Mouse (Mus musculus): ENCODE measurements around the gene Mybph. TPM values are rescaled to one million over a fixed set of nuclear protein-coding genes. Genes with fewer than 3 reads are reported as not detected.
A peak's percentile ranks its signal among the peaks of the same experiment; 100 is the strongest.

Gene Mybph
- polyA plus RNA-seq, 1 experiment from 2014 or later = 1.4 TPM

DNA sequence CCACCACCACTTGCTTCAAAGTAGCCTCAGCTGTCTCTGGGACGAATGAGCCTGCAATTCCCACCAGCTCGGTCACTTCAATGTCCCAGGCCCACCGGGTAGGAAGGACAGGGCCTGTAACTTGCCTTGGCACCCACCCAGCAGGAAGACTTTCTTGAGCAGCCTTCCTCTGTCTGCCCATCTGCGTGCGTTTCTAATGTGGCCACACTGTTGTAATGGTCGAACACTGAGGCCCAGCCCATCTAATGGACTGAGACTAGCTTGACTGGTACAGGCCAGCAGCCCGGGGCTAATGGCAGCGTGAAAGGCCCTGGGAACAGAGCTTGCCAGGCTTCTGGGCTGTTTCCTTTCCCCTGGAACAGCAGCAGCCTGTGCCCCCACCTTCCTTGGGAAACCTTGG, 39.1 kb downstream of the Mybph start:
- H3K36me3 ChIP-seq (replicated peaks) = no peaks in the 10 kb centered on the region
- peaks cover 69% of the 10 kb centered on the region for H3K27me3 ChIP-seq (replicated peaks; ENCODE audit: low read depth, poor library complexity, severe bottlenecking)
- H3K27ac ChIP-seq (replicated peaks) = no peak overlapping the region
- 67% methylated on average over 8 of the region's 8 CpGs for WGBS
- no peak for DNase-seq (ENCODE audit: low spot score)
- no peaks in the 10 kb centered on the region for H3K9me3 ChIP-seq
- no peak overlapping the region for H3K4me3 ChIP-seq
- peaks cover 33% of the 10 kb centered on the region for H3K4me1 ChIP-seq

GRCm38 (mm10) chr1:134232778-134233531, 39.7 kb downstream of the Mybph start:
- H3K36me3 ChIP-seq (replicated peaks) = no peaks in the 10 kb centered on the region
- WGBS = 50% methylated on average over 12 of the region's 12 CpGs
- H3K27me3 ChIP-seq (replicated peaks; ENCODE audit: low read depth, poor library complexity, severe bottlenecking) = peaks cover 75% of the 10 kb centered on the region
- H3K4me3 ChIP-seq = no peak overlapping the region
- peaks cover 33% of the 10 kb centered on the region for H3K4me1 ChIP-seq
- no peak for DNase-seq (ENCODE audit: low spot score)
- H3K9me3 ChIP-seq = no peaks in the 10 kb centered on the region
- no peak overlapping the region for H3K27ac ChIP-seq (replicated peaks)

GRCm38 (mm10) chr1:134233681-134234454, 40.6 kb downstream of the Mybph start:
- Histone ChIP-seq H3K27me3 (replicated peaks; ENCODE audit: low read depth, poor library complexity, severe bottlenecking) (peaks cover 79% of the 10 kb centered on the region), H3K27ac (replicated peaks) (no peak overlapping the region), H3K4me3 (peak overlapping the region; percentile 64; the same call in 1 of the 2 replicates), H3K36me3 (replicated peaks) (no peaks in the 10 kb centered on the region), H3K4me1 (peaks cover 34% of the 10 kb centered on the region), H3K9me3 (no peaks in the 10 kb centered on the region)
- DNase-seq (ENCODE audit: low spot score) = no peak
- 45% methylated on average over 19 of the region's 19 CpGs for WGBS

- H3K4me1 ChIP-seq = peaks cover 39% of the 10 kb centered on the region
- H3K36me3 ChIP-seq (replicated peaks) = no peaks in the 10 kb centered on the region
- DNase-seq (ENCODE audit: low spot score) = peak; percentile 60
- peaks cover 86% of the 10 kb centered on the region for H3K27me3 ChIP-seq (replicated peaks; ENCODE audit: low read depth, poor library complexity, severe bottlenecking)
- WGBS = 1% methylated on average over 41 of the region's 41 CpGs
- peak overlapping the region; percentile 61; the same call in 1 of the 2 replicates for H3K27ac ChIP-seq (replicated peaks)
- H3K4me3 ChIP-seq = peak overlapping the region; percentile 64
- no peaks in the 10 kb centered on the region for H3K9me3 ChIP-seq
Measured at GRCm38 (mm10) chr1:134234455-134235390, 41.5 kb downstream of the Mybph start.

DNA sequence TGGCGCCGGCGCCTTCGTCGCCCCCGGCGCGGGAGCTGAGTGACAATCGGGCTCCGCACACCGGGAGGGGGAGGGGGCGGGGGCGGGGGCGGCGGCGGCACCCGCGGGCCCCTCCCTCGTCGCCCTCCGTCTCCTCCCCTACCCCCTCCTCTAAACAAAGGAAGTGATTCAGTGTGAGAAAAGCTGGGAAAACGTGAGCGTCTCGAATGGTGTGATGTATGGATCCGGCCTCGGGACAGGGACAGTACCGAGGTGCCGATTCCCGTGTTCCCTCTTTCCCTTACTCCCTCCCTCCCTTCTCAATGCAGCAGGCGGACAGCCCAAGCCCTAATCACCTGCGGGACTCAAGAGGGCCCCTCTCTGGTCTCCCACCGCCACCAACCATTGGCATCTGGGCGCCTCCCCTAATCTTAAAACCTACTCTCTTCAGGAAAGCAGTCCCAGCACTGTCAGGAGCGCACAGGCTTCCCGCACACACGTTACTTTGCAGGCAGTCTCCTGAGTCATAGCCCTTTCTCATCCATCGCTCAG, 42.2 kb downstream of the Mybph start, which contains the start of gene Adora1:
Gene Adora1, minus strand, starts transcription at position 41 of the 531 bp plus-strand sequence.
- DNase-seq (ENCODE audit: low spot score) = peak; percentile 43
- Histone ChIP-seq H3K27ac (replicated peaks) (peak within 1 kb of the TSS; percentile 61; the same call in 1 of the 2 replicates), H3K4me1 (peaks cover 39% of the 10 kb centered on the region), H3K9me3 (no peaks in the 10 kb centered on the region), H3K27me3 (replicated peaks; ENCODE audit: low read depth, poor library complexity, severe bottlenecking) (peaks cover 89% of the 10 kb centered on the region), H3K36me3 (replicated peaks) (no peaks in the 10 kb centered on the region), H3K4me3 (peak within 1 kb of the TSS; percentile 64)
- 1% methylated on average over 36 of the region's 37 CpGs for WGBS

DNA sequence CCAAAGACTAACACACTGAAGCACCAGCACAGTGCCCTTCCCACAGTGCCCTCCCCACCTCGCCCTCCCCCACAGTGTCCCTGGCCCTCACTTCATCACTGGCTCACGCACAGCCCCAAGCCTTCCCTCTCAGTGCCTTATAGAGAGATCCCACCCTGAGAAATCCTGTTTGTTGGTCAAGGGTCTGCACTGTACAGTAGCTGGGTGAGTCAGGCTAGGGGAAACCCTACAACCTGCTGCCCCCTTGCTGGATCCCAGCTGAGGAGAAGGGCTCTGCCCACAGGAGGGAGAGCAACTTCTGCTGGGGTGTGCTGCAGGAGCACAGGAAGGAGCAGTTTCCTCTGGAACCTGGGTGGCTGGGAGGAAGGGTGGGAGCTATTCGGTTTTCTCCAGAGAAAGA, 42.9 kb downstream of the Mybph start:
- Histone ChIP-seq H3K36me3 (replicated peaks) (no peaks in the 10 kb centered on the region), H3K4me3 (no peak overlapping the region), H3K9me3 (no peaks in the 10 kb centered on the region), H3K27ac (replicated peaks) (no peak overlapping the region), H3K27me3 (replicated peaks; ENCODE audit: low read depth, poor library complexity, severe bottlenecking) (peaks cover 91% of the 10 kb centered on the region), H3K4me1 (peaks cover 39% of the 10 kb centered on the region)
- DNase-seq (ENCODE audit: low spot score) = no peak
- 23% methylated on average over 3 of the region's 3 CpGs for WGBS

DNA sequence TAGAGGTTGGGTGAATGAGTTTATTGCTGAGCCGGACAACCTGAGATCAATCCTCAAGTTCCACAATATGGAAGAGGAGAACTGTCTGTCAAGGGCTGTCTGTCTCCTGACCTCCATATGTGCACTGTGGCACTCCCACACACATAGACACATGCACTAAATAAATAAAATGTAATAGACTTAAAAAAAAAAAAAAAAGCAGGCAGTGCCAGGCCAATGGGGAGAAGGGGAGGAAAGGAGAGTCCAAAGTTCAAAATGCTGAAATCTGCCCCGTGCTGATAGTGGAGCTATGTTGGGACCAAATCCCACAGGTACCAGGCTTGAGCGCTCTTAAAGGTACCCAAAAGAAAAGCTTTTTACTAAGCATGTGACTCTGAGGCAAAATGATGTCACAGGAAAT, 44.2 kb downstream of the Mybph start:
- WGBS = 84% methylated on average over 3 of the region's 3 CpGs
- Histone ChIP-seq H3K4me1 (peaks cover 38% of the 10 kb centered on the region), H3K9me3 (no peaks in the 10 kb centered on the region), H3K27me3 (replicated peaks; ENCODE audit: low read depth, poor library complexity, severe bottlenecking) (peaks cover 92% of the 10 kb centered on the region), H3K4me3 (no peak overlapping the region), H3K27ac (replicated peaks) (no peak overlapping the region), H3K36me3 (replicated peaks) (no peaks in the 10 kb centered on the region)
- DNase-seq (ENCODE audit: low spot score) = no peak

DNA sequence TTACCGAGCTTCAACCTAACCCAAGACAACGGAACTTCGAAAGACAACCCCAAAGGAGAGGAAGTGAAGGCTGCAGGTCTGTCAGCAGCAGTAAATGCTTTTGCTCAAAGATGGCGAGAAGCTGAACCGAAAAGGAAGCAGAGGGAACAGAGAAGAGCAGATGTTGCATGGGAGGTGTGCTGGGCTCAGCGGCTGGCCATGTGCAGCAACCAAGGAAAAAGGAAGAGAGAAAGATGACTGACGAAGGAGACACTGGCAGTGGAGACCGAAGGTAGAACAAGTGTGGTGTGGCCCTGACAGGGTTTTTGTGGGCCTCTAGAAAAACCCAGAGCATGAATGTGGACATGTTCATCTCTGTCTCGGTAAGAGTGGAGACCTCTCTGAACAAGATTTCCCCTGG, 47.5 kb downstream of the Mybph start:
- Histone ChIP-seq H3K27ac (replicated peaks) (no peak overlapping the region), H3K9me3 (no peaks in the 10 kb centered on the region), H3K27me3 (replicated peaks; ENCODE audit: low read depth, poor library complexity, severe bottlenecking) (peaks cover 82% of the 10 kb centered on the region), H3K4me1 (peaks cover 22% of the 10 kb centered on the region), H3K36me3 (replicated peaks) (no peaks in the 10 kb centered on the region), H3K4me3 (no peak overlapping the region)
- 87% methylated on average over 9 of the region's 9 CpGs for whole genome bisulfite sequencing
- no peak for DNase-seq (ENCODE audit: low spot score)

DNA sequence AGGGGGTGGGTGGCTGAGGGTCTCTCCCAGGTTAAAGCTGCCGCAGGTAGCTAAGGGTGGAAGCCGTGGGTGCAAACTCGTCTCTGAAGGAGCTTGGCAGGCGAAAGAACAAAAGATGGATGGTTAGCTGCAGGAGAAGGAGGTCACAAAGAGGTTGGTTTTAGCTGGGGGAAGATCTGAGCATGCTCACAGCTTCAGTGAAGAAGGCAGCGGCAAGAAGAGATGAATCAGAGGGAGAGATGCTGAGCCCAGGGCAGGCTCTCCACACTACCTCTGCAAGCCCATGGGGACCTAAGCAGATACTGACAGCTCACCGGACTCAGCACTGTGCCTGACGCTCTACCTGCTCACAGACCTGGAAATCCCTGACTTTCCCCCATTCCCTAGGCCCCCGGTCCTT, 48.0 kb downstream of the Mybph start:
- H3K27me3 ChIP-seq (replicated peaks; ENCODE audit: low read depth, poor library complexity, severe bottlenecking) = peaks cover 76% of the 10 kb centered on the region
- WGBS = 78% methylated on average over 8 of the region's 8 CpGs
- H3K4me3 ChIP-seq = no peak overlapping the region
- no peaks in the 10 kb centered on the region for H3K36me3 ChIP-seq (replicated peaks)
- no peak for DNase-seq (ENCODE audit: low spot score)
- H3K4me1 ChIP-seq = peaks cover 16% of the 10 kb centered on the region
- H3K9me3 ChIP-seq = no peaks in the 10 kb centered on the region
- no peak overlapping the region for H3K27ac ChIP-seq (replicated peaks)

GRCm38 (mm10) chr1:134242286-134242685, 49.0 kb downstream of the Mybph start:
- no peak for DNase-seq (ENCODE audit: low spot score)
- H3K27me3 ChIP-seq (replicated peaks; ENCODE audit: low read depth, poor library complexity, severe bottlenecking) = peaks cover 66% of the 10 kb centered on the region
- no peak overlapping the region for H3K4me3 ChIP-seq
- H3K36me3 ChIP-seq (replicated peaks) = no peaks in the 10 kb centered on the region
- no peak overlapping the region for H3K27ac ChIP-seq (replicated peaks)
- WGBS = 77% methylated on average over 2 of the region's 2 CpGs
- peaks cover 16% of the 10 kb centered on the region for H3K4me1 ChIP-seq
- H3K9me3 ChIP-seq = no peaks in the 10 kb centered on the region

DNA sequence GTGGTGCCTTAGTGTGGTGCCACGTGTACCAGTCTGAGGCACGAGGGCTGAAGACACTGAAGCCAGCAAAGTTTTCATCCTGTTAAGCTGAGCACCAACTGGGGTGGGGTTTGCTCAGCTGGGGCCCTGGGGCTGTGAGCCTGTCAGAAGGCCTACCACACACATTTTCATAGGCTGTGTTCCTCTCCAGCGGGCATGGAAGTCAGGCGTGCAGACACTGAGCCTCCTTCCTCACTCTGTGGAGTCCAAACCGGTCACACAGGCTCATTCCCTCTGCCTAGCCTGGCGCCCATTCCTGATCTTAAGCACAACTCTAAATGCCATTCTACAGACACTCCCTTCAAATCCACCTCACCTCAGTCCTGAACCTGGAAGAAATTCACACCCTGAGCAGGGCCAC, 50.3 kb downstream of the Mybph start:
- Histone ChIP-seq H3K27ac (replicated peaks) (no peak overlapping the region), H3K36me3 (replicated peaks) (no peaks in the 10 kb centered on the region), H3K4me1 (peaks cover 16% of the 10 kb centered on the region), H3K9me3 (no peaks in the 10 kb centered on the region), H3K4me3 (no peak overlapping the region), H3K27me3 (replicated peaks; ENCODE audit: low read depth, poor library complexity, severe bottlenecking) (peaks cover 57% of the 10 kb centered on the region)
- WGBS = 65% methylated on average over 6 of the region's 6 CpGs
- no peak for DNase-seq (ENCODE audit: low spot score)
